Mouse (Mus musculus): ENCODE results near the gene Recql5.

DNA sequence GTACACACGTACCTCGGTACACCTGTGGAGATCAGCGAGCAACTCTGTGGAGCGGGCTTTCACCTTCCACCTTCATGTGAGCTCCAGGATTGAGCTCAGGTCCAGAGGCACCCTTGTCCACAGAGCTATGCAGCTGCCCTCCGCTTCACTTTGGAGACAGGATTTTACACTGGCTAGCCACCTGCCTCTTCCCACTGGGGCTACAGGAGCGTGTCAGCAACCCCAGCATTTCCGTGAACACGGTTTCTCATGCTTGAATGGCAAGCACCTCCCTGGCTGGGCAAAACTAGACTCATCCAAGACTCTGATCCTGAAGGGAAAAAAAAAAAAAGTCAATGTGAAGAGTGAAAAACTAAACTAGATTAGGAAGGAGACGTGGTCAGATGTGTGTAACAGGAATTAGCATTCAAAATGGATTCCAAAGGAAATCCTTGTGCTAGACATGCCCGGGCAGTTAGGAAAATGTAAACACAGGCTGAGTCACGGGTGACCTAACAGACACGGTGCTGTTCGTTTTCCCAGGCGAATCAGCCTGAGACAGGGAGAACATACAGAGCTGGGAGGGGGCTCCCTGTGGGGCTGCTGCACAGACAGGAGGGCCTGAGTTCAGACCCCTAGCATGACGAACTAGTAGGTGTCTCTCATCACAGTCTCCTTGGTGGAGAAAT lies 36.9 kb upstream of the Recql5 start:
- TF ChIP-seq CTCF (IDR thresholded peaks at IDR 0.05; ENCODE audit: borderline replicate concordance, extremely low read depth, insufficient read depth, insufficient read length): no peak
- no peak for TF ChIP-seq POLR2A (IDR thresholded peaks at IDR 0.05; ENCODE audit: borderline replicate concordance, extremely low read depth, insufficient read depth, insufficient read length, poor library complexity, severe bottlenecking)

Data from brain, embryonic 14.5 days (tissue).